Mouse (Mus musculus) large intestine, adult 2 months (tissue): ENCODE data around the gene Nusap1. TPM values are rescaled to one million over a fixed set of nuclear protein-coding genes. Genes with fewer than 3 reads are reported as not detected.
A peak's percentile ranks its signal among the peaks of the same experiment; 100 is the strongest.
"Not testable (repeated sequence)": the region's sequence is repeated elsewhere in the genome, so short reads cannot be mapped to it uniquely, and the experiment has no call there.

ENCODE experiments used
- DNase-seq: peaks from one replicate; pipeline ENCODE4 v3.0.0-alpha.2; 2012; ENCODE audit warnings: low read depth, low spot score
- WGBS: fragments of 180-500 bp; shearing (Covaris S2); methylation state at CpG from one replicate; pipeline ENCODE4 v1.1.7; 2018; 5-methylcytosine and 5-hydroxymethylcytosine counted together
- polyA plus RNA-seq: library from polyadenylated mRNA; depleted of rRNA; stranded (reverse); fragments of >200 nt; gene quantifications from 2 replicates; pipeline ENCODE4 v1.2.3, GENCODE M21; 2012

Nusap1 gene
- polyA plus RNA-seq, 1 experiment, result 3.6 TPM

DNA sequence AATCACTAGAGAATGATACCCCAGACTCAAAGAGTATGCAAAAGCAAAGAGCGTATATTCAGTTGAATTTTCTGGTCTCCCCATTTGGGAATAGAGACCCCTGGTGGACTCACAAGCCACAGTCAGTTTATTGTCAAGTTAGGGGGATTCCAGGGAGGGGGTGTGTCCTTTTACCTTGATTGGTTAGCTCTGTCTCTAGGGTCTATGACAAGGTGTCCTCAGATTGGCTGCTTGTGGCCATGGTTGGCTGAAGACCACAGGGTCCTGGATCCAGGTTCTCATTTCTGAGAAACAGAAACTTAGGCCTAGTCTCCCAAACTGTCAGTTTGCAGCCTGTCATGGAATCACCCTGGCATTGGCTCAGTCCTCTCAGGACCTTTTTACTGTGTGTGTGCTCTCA, 18.7 kb downstream of the Nusap1 start:
- DNase-seq, result no peak
- WGBS, result 92% methylated on average over 1 of the region's 1 CpGs

DNA sequence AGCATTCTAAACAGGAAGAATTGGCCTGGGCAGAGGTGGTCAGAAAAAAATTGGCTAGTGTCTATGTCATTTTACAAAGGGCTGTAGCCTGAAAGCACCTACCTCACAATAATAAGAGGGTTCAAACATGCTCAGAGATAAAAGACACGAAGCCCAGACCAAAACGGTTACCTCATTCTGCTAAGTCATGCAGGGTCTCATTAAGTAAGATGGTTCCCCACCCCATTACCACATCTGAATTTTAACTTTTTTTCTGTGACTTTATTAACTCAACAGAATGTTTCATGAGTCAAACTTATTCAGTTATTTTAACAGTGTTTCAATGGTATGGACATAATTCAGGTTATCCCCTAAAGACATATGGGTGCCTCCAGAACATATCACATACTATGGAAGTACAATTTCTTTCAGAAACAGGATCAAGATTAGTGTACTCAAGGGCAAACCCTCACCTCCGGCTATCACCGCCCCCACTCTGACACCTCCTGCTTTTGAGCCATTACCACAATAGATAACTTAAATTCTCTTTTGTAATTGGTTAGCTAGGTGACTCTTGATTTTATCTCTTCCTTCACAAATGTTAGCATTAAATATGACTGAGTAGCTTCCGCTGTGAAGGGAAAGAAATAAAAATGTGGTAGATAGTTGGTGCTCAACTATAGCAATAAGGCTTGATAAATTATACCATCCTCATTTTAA, 23.3 kb downstream of the Nusap1 start:
- no peak for DNase-seq
- 94% methylated on average over 5 of the region's 5 CpGs for WGBS

DNA sequence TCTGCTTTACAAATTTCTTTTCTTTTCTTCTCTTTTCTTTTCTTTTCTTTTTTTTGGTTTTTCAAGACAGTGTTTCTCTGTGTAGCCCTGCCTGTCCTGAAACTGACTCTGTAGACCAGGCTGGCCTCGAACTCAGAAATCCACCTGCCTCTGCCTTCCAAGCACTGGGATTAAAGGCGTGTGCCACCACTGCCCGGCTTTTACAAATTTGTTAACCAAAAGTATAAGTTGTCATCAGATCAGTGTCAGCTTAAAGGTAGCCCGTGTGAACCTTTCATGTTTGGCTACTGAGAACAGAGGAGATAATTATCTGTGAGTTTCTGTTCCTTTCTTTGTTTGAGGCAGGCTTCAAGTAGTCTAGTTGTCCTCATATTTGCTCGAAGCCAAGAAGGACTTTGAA, 26.2 kb downstream of the Nusap1 start:
- DNase-seq, result no peak
- WGBS, result 83% methylated on average over 5 of the region's 5 CpGs

DNA sequence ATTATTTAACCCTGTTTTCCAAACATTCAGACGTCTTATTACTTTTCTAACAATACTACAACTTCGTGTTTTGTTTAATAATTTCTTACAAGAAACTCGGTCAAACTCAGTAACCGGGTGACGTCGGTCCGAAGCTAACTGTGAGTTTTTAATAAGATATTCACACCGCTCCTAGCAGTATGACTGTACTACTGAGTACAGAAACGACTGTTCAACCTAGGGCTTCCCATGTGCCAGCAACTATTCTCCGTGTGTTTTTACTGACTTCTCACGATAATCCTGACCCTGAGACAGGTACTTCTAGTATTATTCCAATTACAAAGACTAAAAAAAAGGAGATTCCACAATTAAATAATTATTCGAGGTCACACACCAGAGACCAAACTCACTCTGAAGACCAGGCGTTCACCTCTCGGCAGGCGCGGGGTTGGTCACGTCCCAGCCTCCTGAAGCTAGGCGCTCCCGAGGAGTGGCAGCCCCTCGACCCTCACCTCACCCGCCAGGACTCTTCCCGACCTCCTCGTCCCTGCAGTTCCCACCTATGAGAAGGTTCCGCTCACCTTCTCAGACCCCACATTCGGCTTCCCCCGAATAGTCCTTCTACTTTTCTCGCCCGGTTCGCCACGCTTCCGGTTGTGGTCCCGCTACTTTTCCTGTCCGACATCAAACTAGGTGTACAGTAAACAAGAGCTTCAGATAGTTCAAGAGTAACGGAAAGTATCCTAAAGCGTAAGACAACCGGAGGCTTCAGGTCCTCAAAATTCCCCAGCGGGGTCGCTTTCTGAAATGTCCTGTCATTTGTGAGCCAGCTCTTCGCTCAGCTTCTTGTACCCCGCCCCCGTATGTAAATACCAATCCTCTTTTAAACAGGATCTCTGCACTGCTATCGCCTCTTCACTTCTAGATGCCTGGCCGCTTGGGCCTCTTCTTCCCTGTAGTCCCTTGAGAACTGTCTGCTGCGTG, 44.4 kb downstream of the Nusap1 start, which contains the start of gene Ndufaf1:
Gene Ndufaf1 (minus strand): TSS at position 608 of the 963 bp plus-strand sequence.
- under 1% methylated on average over 44 of the region's 44 CpGs for WGBS
- peak; percentile 57 for DNase-seq

DNA sequence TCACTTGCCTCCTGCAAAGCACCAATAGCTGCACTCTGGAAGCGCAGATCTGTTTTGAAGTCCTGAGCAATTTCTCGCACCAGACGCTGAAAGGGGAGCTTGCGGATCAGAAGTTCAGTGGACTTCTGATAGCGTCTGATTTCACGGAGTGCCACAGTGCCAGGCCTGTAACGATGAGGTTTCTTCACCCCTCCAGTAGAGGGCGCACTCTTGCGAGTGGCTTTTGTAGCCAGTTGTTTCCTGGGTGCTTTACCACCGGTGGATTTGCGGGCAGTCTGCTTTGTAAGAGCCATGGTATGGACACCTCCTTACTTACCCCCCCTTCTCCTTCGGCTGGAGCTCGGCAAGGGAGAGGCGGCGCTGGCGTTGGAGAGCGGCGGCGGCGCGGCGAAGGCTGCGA, 47.6 kb downstream of the Nusap1 start:
- 71% methylated on average over 22 of the region's 23 CpGs for WGBS
- not testable (repeated sequence) for DNase-seq

DNA sequence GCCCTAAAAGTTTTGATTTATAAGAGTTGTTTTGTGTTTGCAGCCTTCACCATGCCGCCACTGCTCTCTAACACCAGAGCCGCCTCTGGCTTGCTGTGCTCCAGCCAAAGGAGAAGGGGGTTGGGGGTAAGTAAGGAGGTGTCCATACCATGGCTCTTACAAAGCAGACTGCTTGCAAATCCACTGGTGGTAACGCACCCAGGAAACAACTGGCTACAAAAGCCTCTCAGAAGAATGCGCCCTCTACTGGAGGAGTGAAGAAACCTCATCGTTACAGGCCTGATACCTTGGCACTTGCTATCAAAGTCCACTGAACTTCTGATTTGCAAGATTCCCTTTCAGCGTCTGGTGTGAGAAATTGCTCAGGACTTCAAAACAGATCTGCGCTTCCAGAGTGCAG, 50.9 kb downstream of the Nusap1 start:
- WGBS, result 21% methylated on average over 7 of the region's 7 CpGs
- peak; percentile 25 for DNase-seq

DNA sequence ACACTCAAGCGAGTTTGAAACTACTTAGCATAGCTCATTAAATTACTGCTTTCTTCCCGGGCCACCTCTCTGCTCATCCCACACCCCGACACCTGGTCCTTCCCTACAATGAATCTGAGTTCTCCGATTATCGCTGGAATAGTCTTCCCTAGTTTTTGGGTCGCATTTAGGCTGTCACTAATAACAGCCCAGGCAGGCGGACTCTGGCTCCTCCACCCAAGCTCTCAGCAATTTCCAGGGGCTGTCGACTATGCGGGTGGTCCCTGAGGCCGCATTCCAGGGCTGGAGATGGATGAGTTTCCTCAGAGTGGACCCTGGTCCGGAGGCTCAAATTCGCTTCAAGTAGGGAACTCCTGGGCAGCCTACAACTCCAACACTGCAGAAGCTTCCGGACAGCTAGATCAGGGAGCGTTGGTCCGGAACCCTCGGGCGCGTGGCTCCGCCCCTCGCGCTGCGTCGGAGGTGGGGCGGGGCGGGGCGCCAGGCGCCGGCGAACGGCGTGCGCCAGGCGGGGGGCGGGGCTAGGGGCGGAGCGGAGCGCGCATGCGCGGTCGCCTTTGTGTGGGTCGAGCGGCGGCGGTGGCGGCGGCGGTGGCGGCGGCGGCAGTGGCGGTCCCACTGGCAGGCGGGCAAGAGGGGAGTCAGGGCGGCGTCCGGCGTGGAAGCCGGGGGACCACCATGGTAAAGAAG, 56.6 kb downstream of the Nusap1 start, which contains the start of gene Rtf1:
Gene Rtf1 (plus strand): TSS at position 544 of the 690 bp plus-strand sequence.
- 1% methylated on average over 39 of the region's 58 CpGs for WGBS

DNA sequence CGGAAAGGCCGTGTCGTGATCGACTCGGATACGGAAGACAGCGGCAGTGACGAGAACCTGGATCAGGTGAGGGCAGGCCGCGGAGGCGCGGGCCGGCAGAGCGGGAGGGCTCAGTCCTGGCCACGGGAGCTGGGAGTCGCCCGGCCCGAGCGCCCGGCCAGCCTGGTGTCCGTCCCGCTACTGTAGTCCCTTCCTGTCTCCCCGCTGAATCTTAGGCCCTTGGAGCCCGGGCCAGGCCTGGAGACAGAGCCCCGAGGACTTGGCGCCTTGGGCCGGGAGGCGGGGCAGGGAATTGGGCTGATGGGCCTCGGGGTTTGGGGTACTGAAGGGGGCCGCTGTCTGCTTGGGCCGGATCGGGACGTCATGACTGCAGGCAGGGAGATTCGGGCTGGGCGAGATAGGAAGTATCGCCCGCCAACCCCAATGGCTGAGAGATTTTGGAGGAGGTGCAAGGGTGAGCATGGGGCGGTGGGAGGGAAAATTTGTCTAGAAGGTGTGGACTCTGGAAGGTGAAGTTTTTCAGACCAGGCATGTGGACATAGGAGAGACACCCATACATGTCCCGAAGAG, 57.2 kb downstream of the Nusap1 start:
- WGBS, result under 1% methylated on average over 39 of the region's 39 CpGs
- no peak for DNase-seq

More for the DNA sequence above, 56.6 kb downstream of the Nusap1 start, which contains the start of gene Rtf1:
- DNase-seq, result peak; percentile 52

DNA sequence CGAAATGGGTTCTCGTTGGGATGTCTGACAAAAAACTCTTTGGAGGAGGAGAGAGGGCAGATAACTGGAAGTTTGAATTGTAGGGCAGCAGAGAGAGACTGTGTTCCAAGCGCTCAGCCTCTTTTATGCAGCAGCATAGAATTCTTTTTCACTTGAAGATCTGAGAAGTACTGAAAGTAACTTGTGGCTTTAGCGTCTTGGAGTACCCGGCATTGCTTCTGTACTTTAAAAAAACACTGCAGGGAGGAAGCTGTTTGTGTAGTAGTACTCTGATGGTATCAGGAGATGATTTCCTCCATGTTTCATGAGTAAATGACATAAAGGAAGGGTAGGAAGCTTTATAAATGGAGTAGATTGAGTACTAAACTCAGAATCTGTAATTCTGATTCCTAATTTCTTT, 57.7 kb downstream of the Nusap1 start:
- WGBS, result 0% methylated on average over 5 of the region's 5 CpGs

DNA sequence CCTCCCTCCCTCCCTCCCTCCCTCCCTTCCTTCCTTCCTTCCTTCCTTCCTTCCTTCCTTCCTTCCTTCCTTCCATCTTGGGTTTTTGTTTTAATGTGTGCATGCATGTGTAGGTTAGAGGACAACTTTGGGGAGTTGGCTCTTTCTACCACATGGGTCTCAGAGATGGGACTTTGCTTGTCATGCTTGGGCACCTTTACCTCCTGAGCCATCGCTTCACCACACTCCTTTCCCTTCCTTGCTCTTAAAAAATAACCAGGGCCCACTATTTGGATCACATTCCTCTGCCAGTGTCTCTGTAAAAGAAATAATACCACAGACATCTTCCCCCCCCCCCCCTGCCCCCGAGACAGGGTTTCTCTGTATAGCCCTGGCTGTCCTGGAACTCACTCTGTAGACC, 65.6 kb downstream of the Nusap1 start:
- no peak for DNase-seq
- WGBS, result 91% methylated on average over 2 of the region's 2 CpGs

More for the DNA sequence above, 57.7 kb downstream of the Nusap1 start:
- no peak for DNase-seq

DNA sequence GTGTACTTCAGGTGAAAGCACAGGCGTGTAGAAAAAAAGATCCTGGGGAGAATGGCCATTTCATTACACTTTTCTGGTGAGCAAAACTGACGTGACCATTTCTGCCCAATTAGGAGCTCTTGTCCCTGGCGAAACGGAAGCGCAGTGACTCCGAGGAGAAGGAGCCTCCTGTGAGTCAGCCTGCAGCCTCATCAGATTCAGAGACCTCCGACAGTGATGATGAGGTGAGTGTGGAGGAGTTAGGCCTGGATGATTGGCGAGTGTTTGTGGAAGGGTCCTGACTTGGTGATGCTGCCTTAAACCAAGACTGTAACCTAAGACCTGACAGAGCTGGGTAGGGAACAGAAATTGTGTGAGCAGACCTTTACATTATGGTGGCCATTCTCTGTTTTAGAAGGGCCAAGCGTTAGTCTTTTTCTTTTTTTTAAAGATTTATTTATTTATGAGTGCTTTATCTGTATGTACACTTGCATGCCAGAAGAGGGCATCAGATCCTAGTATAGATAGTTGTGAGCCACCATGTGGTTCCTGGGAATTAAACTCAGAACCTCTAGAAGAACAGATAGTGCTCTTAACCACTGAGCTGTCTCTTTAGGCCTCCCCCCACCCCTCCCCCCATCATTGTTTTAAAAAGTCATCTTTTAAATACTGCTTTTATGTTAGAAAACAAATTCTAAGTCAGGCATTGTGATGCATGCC, 74.1 kb downstream of the Nusap1 start:
- WGBS, result 81% methylated on average over 9 of the region's 9 CpGs
- no peak for DNase-seq

DNA sequence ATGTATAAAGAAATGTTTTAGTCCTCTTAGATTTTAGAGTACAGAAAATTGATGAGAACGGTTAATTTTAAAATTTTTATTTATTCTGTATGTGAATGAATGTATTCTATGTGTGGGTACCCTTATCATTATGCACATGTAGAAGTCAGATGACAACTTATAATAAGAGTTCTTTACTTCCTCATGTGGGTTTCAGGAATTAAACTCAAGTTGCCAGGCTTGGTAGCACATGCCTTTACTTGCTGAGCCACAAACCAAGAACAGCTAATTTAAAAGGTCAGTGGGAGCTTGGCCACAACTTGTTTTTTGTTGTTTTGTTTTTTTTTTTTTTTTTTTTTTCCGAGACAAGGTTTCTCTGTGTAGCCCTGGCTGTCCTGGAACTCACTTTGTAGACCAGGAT, 76.7 kb downstream of the Nusap1 start:
- no peak for DNase-seq
- 71% methylated on average over 2 of the region's 2 CpGs for WGBS

DNA sequence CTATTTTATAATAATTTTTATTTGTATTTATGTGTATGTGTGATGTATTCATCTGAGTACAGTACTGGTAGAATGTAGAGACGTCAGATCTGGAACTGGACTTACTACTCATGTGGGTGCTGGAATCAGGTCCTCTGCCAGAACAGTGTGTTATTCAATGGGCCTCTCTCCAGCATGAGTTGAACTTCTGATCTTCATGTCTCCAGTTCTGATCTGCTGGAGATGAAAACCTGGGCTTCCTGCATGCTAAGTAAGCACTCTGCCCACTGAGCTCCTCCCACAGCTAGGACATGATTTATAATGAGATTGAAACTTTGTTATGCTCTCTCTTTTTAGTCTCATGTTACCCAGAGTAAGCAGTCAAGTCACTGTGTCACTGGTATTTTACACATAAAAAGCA, 78.0 kb downstream of the Nusap1 start:
- 50% methylated on average over 1 of the region's 1 CpGs for WGBS

DNA sequence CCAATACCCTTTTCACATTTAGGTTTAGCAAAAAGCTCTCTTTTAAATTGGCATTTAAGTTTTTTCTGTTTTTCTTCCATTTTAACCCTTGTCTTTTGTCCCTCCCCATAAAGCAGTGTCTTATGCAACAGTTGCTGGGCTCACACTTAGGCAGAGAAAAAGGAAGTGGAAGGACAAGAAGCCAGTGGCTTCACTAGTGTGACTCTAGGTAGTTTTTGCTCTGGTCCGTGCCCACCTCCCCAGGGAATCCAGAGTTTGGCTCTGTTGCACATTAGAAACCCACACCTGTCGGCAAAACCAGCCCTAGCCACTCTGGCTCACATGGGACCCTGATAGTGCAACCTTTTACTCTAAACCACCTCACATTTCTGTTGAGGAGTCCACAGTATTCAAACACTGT, 80.4 kb downstream of the Nusap1 start:
- DNase-seq, result no peak
- 86% methylated on average over 2 of the region's 2 CpGs for WGBS

More for the DNA sequence above, 78.0 kb downstream of the Nusap1 start:
- no peak for DNase-seq

DNA sequence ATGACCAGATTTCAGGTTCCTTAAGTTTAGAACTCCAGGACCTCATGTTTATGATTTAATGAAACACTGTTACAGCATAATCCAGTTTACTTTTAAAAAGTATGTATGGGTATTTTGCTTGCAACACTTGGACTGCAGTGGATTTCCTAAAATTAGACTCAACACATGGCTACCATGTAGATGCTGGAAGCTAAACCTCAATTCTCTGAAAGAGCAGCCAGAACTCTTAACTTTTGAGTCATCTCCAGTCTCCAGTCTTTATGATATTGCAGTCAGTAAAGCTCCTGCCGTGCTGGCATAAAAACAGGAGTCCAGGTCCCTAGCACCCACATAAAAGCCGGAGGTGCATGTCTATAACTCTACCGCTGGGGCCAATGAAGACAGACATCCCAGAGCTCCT, 81.9 kb downstream of the Nusap1 start:
- 91% methylated on average over 3 of the region's 3 CpGs for WGBS
- DNase-seq, result no peak
